Mouse (Mus musculus) midbrain, embryonic 10.5 days (tissue): ENCODE results near the gene Acrbp. TPM values are rescaled to one million over a fixed set of nuclear protein-coding genes. Genes with fewer than 3 reads are reported as not detected.
"Not testable (repeated sequence)": the region's sequence is repeated elsewhere in the genome, so short reads cannot be mapped to it uniquely, and the experiment has no call there.

Experiments
- DNase-seq: peaks from one replicate; pipeline ENCODE4 v3.0.0-alpha.2; 2017; ENCODE audit warnings: low spot score
- H3K27ac ChIP-seq: fragments of 300-500 bp; sonication (generic); replicated peaks from 2 replicates; pipeline ENCODE4 v1.5.1; 2016; ENCODE audit warnings: mild to moderate bottlenecking
- H3K27me3 ChIP-seq: fragments of 300-500 bp; sonication (generic); 2 replicates; pipeline ENCODE4 v1.6.1; 2016; ENCODE audit warnings: low read depth, mild to moderate bottlenecking; ENCODE audit not compliant: poor library complexity, severe bottlenecking
- H3K36me3 ChIP-seq: fragments of 300-500 bp; sonication (generic); 2 replicates; pipeline ENCODE4 v1.6.1; 2016; ENCODE audit warnings: mild to moderate bottlenecking, moderate library complexity
- H3K4me1 ChIP-seq: fragments of 300-500 bp; sonication (generic); 2 replicates; pipeline ENCODE4 v1.6.1; 2016
- H3K4me3 ChIP-seq: fragments of 300-500 bp; sonication (generic); 2 replicates; pipeline ENCODE4 v1.5.1; 2016; ENCODE audit warnings: mild to moderate bottlenecking, moderate library complexity
- H3K9me3 ChIP-seq: fragments of 300-500 bp; sonication (generic); replicated peaks from 2 replicates; pipeline ENCODE4 v1.6.1; 2016; ENCODE audit warnings: mild to moderate bottlenecking
- WGBS: fragments of 180-500 bp; shearing (Covaris S2); methylation state at CpG from one replicate; pipeline ENCODE4 v1.1.7; 2016; 5-methylcytosine and 5-hydroxymethylcytosine counted together
- polyA plus RNA-seq: library from polyadenylated mRNA; unstranded; fragments of >200 nt; fragmentation: Nextera tagmentation; extraction: Ambion mirVana; gene quantifications from 2 replicates; pipeline ENCODE4 v1.2.1, GENCODE M21; 2016

The Acrbp gene
- polyA plus RNA-seq, 1 experiment from 2014 or later, result 10.1 TPM

DNA sequence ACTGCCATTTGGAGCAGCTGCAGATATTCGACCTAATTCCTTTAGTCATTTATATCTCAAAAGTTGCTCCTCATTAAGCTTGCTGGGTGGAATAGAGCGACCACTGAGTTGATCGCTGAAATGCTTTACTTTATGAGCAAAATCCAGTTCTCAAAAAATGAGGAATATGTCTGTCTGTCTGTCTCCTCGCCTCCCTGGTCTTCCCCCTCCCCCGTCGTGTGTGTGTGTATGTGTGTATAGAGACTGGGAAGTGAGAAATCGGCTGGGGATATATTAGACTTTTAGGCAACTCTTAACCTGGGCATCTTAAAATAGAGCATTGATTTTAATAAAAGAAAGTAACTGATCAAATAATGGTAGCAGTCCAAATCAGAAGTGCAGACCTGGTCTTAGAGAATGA is 9.3 kb upstream of the Acrbp start:
- Histone ChIP-seq H3K36me3 (peaks cover 65% of the 10 kb centered on the region), H3K4me1 (peaks cover 24% of the 10 kb centered on the region), H3K27ac (peak overlapping the region; percentile 90), H3K9me3 (no peaks in the 10 kb centered on the region), H3K4me3 (peak overlapping the region; percentile 79), H3K27me3 (no peaks in the 10 kb centered on the region)
- 20% methylated on average over 7 of the region's 7 CpGs for WGBS
- DNase-seq, result no peak

DNA sequence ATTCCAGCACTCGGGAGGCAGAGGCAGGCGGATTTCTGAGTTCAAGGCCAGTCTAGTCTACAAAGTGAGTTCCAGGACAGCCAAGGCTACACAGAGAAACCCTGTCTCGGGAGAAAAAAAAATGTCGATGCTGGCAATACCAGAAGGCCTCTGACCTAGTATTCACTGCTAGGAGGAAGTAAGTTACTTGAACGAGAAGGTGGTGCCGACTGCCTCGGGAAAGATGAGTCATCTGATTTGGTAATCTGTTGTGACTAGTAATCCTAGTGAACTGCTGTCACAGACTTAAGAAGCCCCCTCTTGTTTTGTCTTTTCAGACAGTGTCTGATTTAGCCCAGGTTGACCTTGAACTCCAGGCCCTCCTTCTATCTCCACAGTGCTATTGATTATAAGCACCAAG is 8.4 kb upstream of the Acrbp start:
- Histone ChIP-seq H3K27me3 (no peaks in the 10 kb centered on the region), H3K4me3 (peak overlapping the region; percentile 79; the same call in 1 of the 2 replicates), H3K27ac (no peak overlapping the region), H3K36me3 (peaks cover 64% of the 10 kb centered on the region), H3K4me1 (peaks cover 24% of the 10 kb centered on the region), H3K9me3 (no peaks in the 10 kb centered on the region)
- DNase-seq, result no peak
- 91% methylated on average over 7 of the region's 7 CpGs for WGBS

DNA sequence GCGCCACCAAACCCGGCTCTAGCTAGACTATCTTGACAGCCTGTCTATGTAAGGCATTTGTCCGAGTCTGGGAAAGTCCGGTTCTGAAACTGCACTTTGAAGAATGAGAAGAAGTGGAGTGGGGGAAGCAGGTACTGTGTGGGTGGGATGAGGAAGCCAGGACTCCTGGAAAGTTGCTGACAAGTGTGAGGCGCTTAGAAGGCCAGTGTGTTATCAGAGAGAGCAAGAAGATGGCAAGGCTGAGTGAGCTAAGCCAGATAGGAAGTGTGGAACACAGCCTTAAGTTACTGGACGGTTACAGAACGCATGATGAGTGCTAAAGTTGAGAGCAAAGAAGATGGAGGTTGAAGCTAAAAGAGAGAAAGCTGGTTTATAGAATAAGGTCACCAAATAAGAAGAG is 7.4 kb upstream of the Acrbp start:
- Histone ChIP-seq H3K4me3 (no peak overlapping the region), H3K27ac (no peak overlapping the region), H3K36me3 (peaks cover 63% of the 10 kb centered on the region), H3K4me1 (peaks cover 24% of the 10 kb centered on the region), H3K27me3 (no peaks in the 10 kb centered on the region), H3K9me3 (no peaks in the 10 kb centered on the region)
- WGBS, result 98% methylated on average over 7 of the region's 7 CpGs
- DNase-seq, result no peak

DNA sequence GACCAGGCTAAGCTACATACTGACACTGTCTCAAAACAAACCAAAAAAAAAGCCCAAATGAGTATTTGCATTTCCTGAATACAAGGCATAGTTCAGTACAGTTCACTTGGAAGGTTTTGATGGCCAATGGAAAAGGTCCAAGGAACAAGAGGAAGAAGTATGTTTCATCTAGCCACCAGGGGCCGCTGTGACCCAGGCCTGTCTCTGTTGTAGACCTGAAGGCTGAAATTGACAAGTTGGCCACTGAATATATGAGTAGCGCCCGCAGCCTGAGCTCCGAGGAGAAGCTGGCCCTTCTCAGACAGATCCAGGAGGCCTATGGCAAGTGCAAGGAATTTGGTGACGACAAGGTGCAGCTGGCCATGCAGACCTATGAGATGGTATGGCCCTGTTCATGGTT is 2.8 kb upstream of the Acrbp start:
- WGBS, result 49% methylated on average over 5 of the region's 5 CpGs

DNA sequence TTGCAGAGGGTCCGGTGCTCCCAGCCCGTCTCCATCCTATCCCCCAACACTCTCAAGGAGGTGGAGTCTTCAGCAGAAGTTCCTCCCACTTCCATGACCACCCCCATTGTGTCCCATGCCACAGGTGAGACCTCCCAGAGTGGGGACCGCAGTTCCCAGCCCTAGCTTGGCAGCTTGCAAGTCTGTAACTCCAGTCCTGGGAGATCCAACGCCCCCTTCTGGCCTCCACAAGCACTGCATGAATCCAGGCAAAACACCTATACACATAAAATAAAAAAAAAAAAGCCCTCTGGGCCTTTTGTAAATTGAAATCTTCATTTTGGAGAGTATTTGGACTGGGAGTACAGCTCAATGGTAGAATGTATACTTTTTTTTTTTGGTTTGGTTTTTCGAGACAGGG is 1.7 kb downstream of the Acrbp start:
- no peak for DNase-seq
- Histone ChIP-seq H3K4me1 (no peaks in the 10 kb centered on the region), H3K27me3 (no peaks in the 10 kb centered on the region), H3K4me3 (no peak overlapping the region), H3K9me3 (no peaks in the 10 kb centered on the region), H3K27ac (no peak overlapping the region), H3K36me3 (peaks cover 91% of the 10 kb centered on the region)
- 71% methylated on average over 5 of the region's 5 CpGs for WGBS

More for the DNA sequence above, 2.8 kb upstream of the Acrbp start:
- Histone ChIP-seq H3K36me3 (peaks cover 89% of the 10 kb centered on the region), H3K9me3 (no peaks in the 10 kb centered on the region), H3K27ac (no peak overlapping the region), H3K27me3 (no peaks in the 10 kb centered on the region), H3K4me3 (no peak overlapping the region), H3K4me1 (no peaks in the 10 kb centered on the region)
- DNase-seq, result peak; percentile 79

DNA sequence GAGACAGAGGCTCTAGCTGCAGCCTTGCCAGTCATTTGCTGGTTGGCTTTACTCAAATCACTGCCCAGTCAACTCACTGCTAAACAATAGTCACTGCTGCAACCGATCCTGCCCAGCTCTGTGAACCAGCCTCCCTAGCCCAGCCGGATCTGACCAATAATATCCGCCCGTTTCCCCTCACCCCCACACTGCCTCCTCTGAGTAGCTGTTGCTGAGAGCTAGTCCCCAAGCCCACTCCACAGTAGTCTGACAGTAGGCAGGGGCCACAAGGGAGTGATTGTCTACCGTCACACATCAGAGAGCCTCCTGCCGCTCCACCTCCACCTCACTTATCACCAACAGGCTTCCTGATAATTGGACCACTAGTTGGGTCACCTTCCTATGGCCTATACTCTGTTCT is 12.0 kb downstream of the Acrbp start:
- 50% methylated on average over 6 of the region's 6 CpGs for WGBS
- no peaks in the 10 kb centered on the region for H3K27me3 ChIP-seq
- no peak overlapping the region for H3K4me3 ChIP-seq
- H3K27ac ChIP-seq, result no peak overlapping the region; the same call in 1 of the 2 replicates
- no peaks in the 10 kb centered on the region for H3K9me3 ChIP-seq
- DNase-seq, result no peak
- no peaks in the 10 kb centered on the region for H3K36me3 ChIP-seq
- peaks cover 14% of the 10 kb centered on the region for H3K4me1 ChIP-seq

DNA sequence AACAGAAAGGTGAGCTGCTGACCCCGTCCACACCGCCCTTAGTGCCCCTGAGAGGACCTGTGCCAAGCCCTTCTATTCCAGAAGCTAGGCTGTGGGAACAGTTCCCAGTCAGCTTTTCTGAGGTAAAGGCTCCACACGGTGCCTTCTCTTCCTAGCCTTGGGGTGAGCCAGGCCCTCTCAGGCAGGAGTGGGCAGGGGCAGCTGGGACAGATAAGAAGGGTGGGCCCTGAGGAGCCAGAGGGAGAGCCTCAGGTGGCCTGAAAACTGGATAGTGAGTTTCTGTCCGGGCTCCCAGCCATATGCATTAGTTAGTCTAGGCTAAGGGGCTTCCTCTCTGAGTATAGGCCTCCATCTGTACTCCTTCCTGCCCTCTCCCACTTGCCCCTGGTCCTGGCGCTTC is 13.0 kb downstream of the Acrbp start:
- WGBS, result 84% methylated on average over 5 of the region's 5 CpGs
- Histone ChIP-seq H3K27me3 (no peaks in the 10 kb centered on the region), H3K27ac (no peak overlapping the region), H3K36me3 (no peaks in the 10 kb centered on the region), H3K4me1 (peaks cover 14% of the 10 kb centered on the region), H3K4me3 (no peak overlapping the region), H3K9me3 (no peaks in the 10 kb centered on the region)
- no peak for DNase-seq

DNA sequence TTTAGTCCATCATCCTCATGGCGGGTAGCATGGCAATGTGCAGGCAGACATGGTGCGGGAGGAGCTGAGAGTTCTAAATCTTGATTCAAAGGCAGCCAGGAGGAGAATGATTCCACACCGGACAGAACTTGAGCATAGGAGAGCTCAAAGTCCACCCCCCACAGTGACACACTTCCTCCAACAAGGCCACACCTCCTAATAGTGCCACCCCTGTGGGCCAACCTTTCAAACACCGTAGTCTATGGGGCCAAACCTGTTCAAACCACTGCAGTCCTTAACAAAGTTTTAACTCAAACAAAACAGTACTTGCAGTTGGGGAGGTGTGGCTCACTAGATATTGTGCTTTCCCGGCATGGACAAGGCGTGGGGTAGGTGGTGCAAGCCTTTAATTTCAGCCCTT is 14.4 kb downstream of the Acrbp start:
- H3K4me3 ChIP-seq, result no peak overlapping the region
- no peak overlapping the region for H3K27ac ChIP-seq
- DNase-seq, result no peak
- H3K9me3 ChIP-seq, result no peaks in the 10 kb centered on the region
- 90% methylated on average over 6 of the region's 6 CpGs for WGBS
- H3K27me3 ChIP-seq, result no peaks in the 10 kb centered on the region
- no peaks in the 10 kb centered on the region for H3K36me3 ChIP-seq
- H3K4me1 ChIP-seq, result peaks cover 14% of the 10 kb centered on the region

DNA sequence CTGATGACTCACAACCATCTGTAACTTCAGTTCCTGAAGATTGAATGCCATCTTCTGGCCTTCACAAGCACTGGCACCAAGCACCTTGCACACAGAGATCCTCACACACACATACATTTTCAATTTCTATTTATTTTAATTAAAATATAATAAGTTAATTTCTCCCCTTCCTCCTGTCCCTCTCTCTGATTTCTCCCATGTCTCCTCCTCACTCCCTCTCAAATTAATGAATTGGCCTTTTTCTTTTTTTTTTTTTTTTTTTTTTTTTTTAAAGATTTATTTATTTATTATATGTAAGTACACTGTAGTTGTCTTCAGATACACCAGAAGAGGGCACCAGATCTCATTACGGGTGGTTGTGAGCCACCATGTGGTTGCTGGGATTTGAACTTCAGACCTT is 15.7 kb downstream of the Acrbp start:
- 80% methylated on average over 1 of the region's 1 CpGs for WGBS
- H3K4me3 ChIP-seq, H3K27me3 ChIP-seq, H3K9me3 ChIP-seq, H3K36me3 ChIP-seq, H3K27ac ChIP-seq, DNase-seq: not testable (repeated sequence)
- H3K4me1 ChIP-seq, result peaks cover 14% of the 10 kb centered on the region

DNA sequence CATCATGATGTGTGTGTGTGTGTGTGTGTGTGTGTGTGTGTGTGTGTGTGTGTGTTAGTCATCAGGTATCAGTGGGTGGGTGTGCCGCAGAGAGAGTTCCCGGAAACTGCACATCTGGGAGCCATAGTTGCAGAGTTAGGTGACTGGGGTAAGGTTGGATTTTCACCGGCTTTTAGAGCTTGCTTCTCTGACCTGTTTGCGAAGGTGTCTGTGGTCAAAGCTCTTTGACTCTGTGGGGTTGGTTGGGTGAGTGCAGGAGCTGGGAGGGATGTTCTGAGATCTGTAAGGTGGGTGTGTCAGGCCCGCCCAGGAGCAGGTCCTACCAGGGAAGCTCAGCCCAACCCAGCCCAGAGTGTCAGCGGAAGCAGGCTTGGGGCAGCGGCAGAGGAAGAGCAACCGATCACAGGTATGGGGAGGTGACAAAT is 18.1 kb downstream of the Acrbp start, which contains the start of gene Lpar5:
Gene Lpar5 (plus strand): TSS at position 350 of the 425 bp plus-strand sequence.
- H3K4me1 ChIP-seq, result peaks cover 13% of the 10 kb centered on the region
- WGBS, result 67% methylated on average over 8 of the region's 8 CpGs

DNA sequence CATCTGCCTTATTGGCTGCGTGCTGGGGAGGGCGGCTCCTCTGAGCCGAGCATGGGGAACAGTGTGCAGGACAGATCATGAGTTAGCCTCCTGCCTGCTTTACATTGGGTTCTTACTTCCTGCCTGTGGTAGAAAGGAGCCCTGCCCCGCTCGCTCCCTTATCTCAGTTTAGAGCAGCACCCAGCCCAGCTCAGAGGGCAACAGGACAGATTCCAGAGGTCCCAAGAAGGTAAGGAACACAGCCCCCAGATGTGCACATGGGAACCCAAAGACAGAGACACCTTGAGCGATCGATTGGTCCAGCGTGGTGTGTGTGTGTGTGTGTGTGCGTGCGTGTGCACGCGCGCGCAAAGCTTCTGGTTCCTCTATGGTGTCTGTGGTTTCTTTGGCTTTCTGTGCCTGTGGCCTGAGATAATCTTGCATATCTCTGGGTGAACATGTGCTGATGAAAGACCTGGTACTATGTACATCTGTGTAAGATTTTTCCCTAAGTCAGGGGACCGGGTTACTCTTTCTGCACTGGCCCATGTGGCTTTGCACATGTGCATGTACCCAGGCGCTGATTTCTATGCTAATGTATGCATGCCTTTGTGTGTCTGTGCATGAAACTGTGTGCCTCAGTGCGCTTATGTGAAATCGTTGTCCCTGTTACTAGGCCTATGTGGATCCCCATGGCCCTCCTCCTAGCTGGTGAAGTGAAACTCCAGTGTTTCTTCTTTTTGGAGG is 21.8 kb downstream of the Acrbp start:
- H3K4me3 ChIP-seq, result no peak overlapping the region
- no peak for DNase-seq
- no peaks in the 10 kb centered on the region for H3K9me3 ChIP-seq
- WGBS, result 90% methylated on average over 18 of the region's 18 CpGs
- H3K27me3 ChIP-seq, result no peaks in the 10 kb centered on the region
- peak overlapping the region; percentile 79 for H3K27ac ChIP-seq
- no peaks in the 10 kb centered on the region for H3K36me3 ChIP-seq
- H3K4me1 ChIP-seq, result peaks cover 13% of the 10 kb centered on the region

More for the DNA sequence above, 18.1 kb downstream of the Acrbp start, which contains the start of gene Lpar5:
- no peaks in the 10 kb centered on the region for H3K36me3 ChIP-seq
- H3K9me3 ChIP-seq, result no peaks in the 10 kb centered on the region
- H3K27me3 ChIP-seq, result no peaks in the 10 kb centered on the region
- H3K4me3 ChIP-seq, result no peak within 1 kb of the TSS
- no peak within 1 kb of the TSS for H3K27ac ChIP-seq
- no peak for DNase-seq

DNA sequence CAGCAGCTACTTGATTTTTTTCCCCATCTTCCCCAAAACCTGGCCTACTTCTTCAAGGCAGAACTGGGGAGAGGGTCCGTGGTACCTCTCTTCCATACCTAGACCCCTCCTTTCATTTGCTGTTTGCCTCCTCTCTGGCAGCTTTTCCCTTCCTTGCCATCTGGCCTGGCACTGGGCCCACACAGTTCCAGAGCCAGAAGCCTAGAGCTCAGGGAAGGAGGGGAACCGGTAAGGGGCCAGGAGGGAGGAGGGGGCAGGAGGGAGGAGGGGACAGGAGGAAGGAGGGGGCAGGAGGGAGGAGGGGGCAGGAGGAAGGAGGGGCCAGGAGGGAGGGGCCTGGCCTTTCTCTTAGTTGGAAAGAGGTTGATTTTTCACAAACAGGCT is 22.4 kb downstream of the Acrbp start:
- WGBS, result 24% methylated on average over 2 of the region's 2 CpGs
- DNase-seq, result no peak
- H3K4me1 ChIP-seq, result peaks cover 13% of the 10 kb centered on the region
- no peaks in the 10 kb centered on the region for H3K36me3 ChIP-seq
- H3K9me3 ChIP-seq, result no peaks in the 10 kb centered on the region
- H3K27me3 ChIP-seq, result no peaks in the 10 kb centered on the region
- H3K27ac ChIP-seq, result peak overlapping the region; percentile 79
- H3K4me3 ChIP-seq, result no peak overlapping the region

DNA sequence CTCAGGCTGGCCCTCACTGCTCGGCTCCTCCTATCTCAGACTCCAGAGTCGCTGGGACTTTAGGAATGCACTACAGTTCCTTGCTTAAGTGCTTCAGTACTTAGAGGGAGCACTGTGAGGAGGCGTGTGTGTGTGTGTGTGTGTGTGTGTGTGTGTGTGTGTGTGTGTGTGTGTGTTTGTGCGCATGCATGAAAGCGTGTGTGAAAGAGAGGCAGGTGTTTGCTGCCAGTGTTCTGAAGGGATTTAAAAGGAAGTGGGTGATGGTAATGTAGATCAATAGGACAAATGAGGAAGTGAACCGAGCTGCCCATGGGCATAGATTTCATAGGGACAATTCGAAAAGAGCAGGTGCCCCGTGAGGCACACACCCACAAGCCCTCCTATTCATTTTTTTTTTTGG is 24.3 kb downstream of the Acrbp start:
- Histone ChIP-seq H3K36me3 (no peaks in the 10 kb centered on the region), H3K27me3 (no peaks in the 10 kb centered on the region), H3K9me3 (no peaks in the 10 kb centered on the region), H3K27ac (no peak overlapping the region), H3K4me3 (no peak overlapping the region), H3K4me1 (peaks cover 13% of the 10 kb centered on the region)
- 73% methylated on average over 8 of the region's 8 CpGs for WGBS
- DNase-seq, result no peak
